Mouse (Mus musculus) megakaryocyte, adult 5-6 weeks (primary cell): ENCODE results near the gene Cd81. TPM values are rescaled to one million over a fixed set of nuclear protein-coding genes. Genes with fewer than 3 reads are reported as not detected.
A peak's percentile ranks its signal among the peaks of the same experiment; 100 is the strongest.

Experiments used
- ATAC-seq: 2 replicates; pipeline ENCODE4 v1.8.0; 2016; ENCODE audit warnings: mild to moderate bottlenecking, inconsistent platforms; ENCODE audit not compliant: poor library complexity, severe bottlenecking
- total RNA-seq, 2 experiments: library from RNA; stranded (forward) in 1 of 2; stranded (reverse) in 1 of 2; fragments of 153-499, 151-499 nt in 1 of 2; fragments of 221-1000, 200-1000 nt in 1 of 2; gene quantifications; 2 replicates each; pipeline versions ENCODE4 v1.2.3 to v1.2.4; 2015 to 2017

Cd81 gene
- total RNA-seq, 2 experiments from 2014 or later = 17.2 to 25.3 TPM

DNA sequence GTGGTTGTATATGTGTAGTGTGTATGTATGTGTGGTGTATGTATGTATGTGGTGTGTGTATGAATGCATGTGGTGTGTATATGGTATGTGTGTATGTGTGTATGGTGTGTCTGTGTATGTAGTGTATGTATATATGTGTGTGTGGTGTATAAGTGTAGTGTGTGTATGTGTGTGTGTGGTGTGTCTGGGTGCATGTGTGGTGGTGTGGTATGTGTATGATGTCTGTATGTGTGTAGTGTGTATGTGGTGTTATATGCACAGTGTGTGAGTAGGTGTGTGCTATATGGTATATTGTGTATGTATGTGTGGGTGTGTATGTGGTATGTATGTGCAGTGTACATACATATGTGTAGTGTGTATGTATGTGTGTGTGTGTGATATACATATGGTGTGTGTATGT lies 32.5 kb upstream of the Cd81 start:
- no peak for ATAC-seq

- ATAC-seq = no peak
Measured at GRCm38 (mm10) chr7:143020764-143021163, 31.8 kb upstream of the Cd81 start.

GRCm38 (mm10) chr7:143021356-143022164 lies 31.0 kb upstream of the Cd81 start:
- ATAC-seq = peak; percentile 72

DNA sequence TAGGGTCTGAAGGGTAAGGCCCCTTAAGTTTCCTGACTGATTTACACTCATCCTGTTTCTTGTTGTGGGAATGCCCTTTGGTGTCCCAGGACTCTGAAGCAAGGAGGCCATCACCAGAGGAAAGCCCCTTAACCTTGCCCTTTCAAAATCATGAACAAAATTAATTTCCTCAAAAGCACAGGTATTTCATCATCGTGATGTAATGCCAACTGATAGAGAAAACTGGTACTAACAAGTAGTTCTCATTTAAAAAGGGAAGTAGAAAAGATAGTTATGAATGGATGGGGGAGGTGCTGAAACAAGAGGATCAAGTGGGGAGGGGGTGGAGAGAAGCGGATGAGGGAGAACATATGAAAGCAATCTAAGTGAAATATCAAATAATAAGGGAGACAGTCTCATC lies 29.0 kb upstream of the Cd81 start:
- peak; percentile 78 for ATAC-seq

DNA sequence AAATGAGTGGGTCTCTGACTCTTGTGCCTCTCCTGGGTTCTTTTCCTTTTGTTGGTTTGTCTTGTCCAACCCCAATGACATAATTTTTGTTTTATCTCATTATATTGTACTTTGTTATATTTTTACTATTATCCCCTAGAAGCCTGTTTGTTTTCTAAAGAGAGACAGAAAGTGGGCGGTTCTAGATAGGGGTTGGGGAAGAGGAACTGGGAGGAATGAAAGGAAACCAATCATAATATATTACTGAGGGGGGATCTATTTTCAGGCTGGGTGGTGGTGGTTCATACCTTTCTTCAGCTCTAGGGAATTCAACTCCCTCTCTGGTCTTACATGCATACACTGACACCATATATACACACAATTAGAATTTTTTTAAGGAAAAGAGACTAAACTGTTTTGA lies 28.2 kb upstream of the Cd81 start:
- ATAC-seq = no peak

GRCm38 (mm10) chr7:143025496-143025895 lies 27.0 kb upstream of the Cd81 start:
- no peak for ATAC-seq

- ATAC-seq = no peak
Measured at GRCm38 (mm10) chr7:143027196-143027595, 25.3 kb upstream of the Cd81 start.

- ATAC-seq = no peak
Measured at GRCm38 (mm10) chr7:143031816-143032215, 20.7 kb upstream of the Cd81 start.

GRCm38 (mm10) chr7:143033581-143033980 lies 19.0 kb upstream of the Cd81 start:
- no peak for ATAC-seq

DNA sequence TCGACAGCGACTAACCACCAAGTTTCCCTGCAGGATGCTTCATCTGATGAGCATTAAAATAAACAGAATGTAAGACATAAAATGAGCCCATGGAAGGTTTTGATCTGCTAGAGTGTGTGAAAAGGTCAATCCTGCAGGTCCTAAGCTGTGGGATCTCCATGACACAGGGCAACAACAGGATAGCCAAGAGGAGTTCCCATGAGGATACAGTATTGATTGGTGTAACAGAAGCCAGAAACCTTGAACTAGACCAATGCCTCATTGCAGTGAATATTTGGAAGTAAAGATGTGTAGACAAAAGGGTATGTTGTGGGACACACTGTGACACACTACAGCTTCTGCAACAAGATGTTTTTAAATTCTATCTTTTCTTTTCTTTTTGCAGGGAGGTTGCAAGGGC lies 18.4 kb upstream of the Cd81 start:
- no peak for ATAC-seq

DNA sequence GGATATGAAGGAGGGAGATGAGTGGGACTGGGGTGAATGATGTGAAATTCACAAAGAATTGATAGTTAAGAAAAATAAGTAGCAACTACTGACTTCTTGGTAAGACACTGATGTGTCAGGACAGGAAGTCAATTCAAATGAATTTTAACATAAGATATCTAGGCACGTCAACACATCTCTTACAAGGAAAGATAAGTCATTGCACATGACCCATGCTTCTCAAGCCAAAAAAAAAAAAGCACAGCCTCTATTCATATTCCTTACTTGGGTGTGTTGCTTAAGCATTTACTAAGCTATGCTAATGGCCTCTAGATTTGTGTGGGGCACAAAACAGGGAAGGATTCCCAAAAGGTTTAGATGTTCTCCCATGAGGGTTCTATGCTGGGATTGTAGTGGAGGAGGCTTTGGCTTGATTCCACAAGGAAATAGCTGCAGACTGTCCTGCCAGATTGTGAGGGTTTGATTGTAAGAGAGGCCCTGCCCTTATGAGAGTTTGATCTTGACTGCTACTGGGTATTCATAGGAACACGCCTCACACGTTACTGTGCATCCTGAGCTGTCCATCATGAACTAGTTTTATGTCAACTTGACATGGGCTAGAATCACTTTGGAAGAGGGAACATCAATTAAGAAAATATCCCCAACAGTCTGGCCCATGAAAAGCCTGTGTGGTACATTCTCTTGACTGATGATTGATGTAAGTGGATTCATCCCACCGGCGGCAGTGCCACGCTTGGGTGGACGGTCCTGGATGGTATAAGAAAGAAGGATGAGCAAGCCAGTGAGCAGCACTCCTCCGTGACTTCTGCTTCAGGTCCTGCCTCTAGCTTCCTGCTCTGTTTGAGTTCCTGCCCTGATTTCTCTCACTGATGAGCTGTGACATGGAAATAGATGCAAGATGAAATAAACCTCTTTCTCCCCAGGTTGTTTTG lies 17.8 kb upstream of the Cd81 start:
- no peak for ATAC-seq

GRCm38 (mm10) chr7:143036787-143037186 lies 15.8 kb upstream of the Cd81 start:
- ATAC-seq = no peak

- no peak for ATAC-seq
Measured at GRCm38 (mm10) chr7:143037306-143037705, 15.2 kb upstream of the Cd81 start.

GRCm38 (mm10) chr7:143038174-143038931 lies 14.2 kb upstream of the Cd81 start:
- peak; percentile 72 for ATAC-seq

DNA sequence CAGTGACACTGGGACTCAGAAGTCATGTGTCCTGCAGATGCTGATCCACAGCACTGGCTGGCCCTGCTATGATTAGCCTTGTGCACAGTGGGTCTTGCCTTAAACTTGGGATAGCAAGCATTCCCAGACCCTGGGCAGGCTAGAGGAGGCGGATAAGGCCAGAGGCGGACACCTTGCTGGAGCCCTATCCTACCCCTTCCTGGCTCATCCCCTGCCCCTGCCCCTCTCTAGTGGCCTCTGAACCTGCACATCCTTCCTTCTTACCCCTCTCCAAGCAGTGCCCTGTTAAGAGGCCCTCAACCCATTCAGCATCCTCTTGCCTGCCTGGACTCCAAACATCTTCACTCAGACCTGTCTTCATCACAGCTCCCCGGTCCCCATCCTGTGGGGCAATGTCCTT lies 12.0 kb upstream of the Cd81 start:
- ATAC-seq = no peak

- ATAC-seq = no peak
Measured at GRCm38 (mm10) chr7:143041138-143041822, 11.3 kb upstream of the Cd81 start.

GRCm38 (mm10) chr7:143042089-143042488 lies 10.4 kb upstream of the Cd81 start:
- no peak for ATAC-seq

DNA sequence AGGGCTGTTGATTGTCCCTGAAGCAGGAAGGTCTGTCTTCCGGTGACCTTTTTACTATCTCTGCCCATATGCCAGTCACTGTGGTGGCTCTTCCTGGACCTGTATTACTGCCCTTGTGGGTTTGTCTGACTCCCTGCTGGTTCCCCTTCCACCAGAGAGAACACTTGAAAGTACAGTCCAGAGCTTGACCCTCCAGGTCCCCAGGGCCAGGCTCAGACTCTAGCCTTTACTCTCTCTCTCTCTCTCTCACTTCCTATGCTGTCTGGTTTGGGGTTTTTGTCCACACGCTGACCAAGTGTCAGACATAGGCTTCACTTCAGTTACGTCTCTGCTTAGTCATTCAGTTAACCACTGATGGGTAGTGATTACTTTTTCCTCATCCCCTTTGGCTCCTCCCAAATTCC lies 9.6 kb upstream of the Cd81 start:
- ATAC-seq = peak; percentile 39

- ATAC-seq = no peak
Measured at GRCm38 (mm10) chr7:143044049-143044825, 8.3 kb upstream of the Cd81 start.

DNA sequence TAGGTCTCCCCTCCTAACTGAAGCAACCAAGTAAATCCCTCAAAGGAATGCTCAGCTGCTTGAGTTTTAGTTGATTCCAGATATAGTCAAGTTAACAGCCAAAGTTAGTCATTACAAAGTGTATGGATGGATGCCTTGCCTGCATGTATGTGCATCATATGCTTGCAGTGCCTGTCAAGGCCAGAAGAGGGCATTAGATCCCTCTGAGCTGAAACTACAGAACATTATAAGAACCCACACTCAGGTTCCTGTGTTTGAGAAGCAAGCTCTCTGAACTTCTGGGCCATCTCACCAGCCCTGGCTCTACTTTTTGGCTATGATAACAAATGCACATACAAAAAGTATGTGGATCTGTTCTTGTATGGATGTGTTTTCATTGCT lies 7.7 kb upstream of the Cd81 start:
- no peak for ATAC-seq
